Mouse (Mus musculus) mouse trophoblast stem cell (cell line): Measurements from ENCODE around the gene Rln1.

Source experiments
- in situ Hi-C, 2 experiments: fragments of 300-500 bp; cut with MseI, MboI; formaldehyde crosslinking; loops; 2 replicates in 1 of 2; 3 replicates in 1 of 2; pipeline ENCODE4 v1.15.1; 2025

Gene Rln1

GRCm38 (mm10) chr19:29334068-29334745, at the start of gene Rln1:
TSS of gene Rln1 (minus strand) at chr19:29334670.
- in situ Hi-C loops, result no loop called here

GRCm38 (mm10) chr19:29383368-29383767, 48.9 kb upstream of the Rln1 start:
- in situ Hi-C loops, result no loop called here

- in situ Hi-C loops, result no loop called here
Measured at GRCm38 (mm10) chr19:29379839-29380603, 45.6 kb upstream of the Rln1 start.

DNA sequence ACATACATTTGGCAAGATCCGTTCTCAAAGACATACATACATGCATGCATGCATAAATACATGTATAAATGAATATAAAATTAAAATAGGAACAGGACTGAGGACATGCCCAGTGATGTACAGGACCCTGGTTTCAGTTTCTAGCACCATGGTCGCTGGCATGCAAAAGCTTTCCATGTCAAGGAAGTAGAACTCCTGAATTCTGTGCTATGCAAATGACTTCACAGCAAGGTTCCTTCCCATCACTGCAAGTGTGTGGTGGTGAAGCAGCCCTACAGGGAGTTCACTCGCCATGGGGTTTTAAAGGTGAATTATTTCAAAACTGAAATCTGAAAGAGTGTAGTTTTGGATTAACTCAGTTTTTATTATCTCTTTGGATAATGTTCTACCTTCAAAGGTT, 41.9 kb upstream of the Rln1 start:
- in situ Hi-C loops, result no loop called here

GRCm38 (mm10) chr19:29374947-29375346, 40.5 kb upstream of the Rln1 start:
- in situ Hi-C loops, result no loop called here

GRCm38 (mm10) chr19:29373438-29373837, 39.0 kb upstream of the Rln1 start:
- in situ Hi-C loops, result no loop called here

DNA sequence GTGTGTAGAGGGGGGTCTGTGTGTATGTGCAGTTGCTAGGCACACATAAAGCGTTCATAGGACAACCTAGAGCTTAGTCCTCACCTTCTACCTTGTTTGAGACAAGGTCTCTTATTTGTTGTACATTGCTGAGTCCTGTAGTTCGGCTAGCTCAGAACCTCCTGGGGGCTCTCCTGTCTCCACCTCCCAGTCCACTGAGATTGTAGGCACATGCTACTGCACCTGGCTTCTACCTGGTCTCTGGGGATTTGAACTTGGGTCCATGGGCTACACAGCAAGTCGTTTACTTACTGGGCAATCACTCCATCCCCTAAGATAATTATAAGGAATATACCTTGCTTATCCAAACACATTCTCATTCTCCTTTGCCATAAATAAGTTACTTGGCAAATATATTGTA, 38.2 kb upstream of the Rln1 start:
- in situ Hi-C loops, result no loop called here

DNA sequence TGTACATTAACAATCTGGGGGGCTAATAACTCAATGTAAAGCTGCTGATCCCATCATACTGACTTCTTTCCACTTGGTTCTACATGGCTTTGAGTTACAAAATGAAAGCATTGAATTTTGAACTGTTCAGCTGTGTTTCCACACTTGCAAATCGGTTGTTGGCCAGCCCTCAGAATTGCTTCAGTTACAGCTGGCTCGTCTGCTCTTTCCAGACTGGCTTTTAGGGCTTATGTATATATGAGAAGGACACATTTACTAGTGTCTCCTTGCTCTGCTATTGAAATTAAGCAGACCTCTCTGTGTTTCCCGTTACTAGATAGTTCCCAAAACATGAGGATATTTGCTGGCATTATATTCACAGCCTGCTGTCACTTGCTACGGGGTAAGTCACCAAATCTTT, 37.7 kb upstream of the Rln1 start:
- in situ Hi-C loops, result no loop called here

DNA sequence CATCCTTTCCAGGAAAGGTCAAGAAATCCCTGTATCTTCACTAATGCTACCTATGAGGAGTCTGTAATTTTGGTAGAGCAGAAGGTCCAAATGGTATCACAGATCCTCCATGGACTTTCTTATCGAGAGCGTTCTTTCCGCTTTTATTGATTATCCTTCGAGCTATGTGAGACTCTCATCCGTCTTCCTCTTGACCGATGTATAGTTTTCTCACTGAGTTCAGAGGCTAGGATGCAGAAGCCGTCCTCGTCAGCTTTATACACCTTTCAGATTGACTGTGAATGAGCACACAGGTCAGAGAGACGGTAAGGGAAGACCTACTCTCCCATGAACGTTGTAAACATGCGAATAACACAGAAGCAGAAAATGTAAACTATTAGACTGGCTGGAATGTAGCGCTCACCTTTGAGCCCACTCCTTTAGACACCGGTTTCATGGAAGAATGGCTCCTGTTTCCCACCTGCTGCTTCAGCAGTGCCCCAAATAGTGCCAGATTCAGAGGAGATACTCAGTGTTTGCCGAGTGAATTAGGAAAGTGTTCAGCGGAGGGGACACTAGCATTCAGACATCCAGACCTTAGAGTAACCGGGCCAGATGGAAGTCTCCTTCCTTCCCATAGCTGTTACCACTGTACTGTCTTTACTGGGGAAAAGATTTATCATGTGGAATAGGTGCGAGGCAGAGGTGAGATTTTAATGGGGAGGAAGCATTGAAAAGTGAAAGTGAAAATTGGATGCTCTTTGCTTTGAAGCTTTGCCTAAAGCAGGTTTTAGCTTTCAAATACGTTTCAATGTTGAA, 37.0 kb upstream of the Rln1 start:
- in situ Hi-C loops, result no loop called here

DNA sequence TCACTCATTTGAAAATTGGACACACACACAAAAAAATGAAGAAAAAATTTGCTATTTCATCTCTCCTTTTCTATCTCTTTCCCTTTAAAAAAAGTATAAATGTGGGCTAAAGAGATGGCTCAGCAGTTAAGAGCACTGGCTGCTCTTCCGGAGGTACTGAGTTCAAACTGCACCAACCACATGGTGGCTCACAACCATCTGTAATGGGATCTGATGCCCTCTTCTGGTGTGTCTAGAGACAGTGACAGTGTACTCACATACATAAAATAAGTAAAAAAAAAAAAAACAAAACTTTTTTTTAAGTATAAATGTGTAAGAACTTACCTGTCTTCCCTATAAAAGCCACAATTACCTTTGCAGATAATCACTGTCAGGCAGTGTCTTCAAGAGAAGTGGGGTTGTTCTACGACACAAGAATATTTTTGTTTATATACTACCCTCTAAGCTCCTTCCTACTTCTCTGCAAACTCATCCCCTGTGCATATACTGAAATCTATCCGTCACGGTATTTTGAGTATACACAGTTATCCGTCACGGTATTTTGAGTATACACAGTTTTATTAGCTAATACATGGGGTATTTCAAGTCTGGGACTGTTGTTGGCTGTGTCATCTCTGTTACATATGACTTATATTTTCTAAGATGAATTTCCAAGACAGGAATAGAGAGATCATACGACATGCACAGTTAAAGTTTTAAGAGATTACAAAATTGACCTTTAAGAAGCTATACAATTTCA, 36.2 kb upstream of the Rln1 start:
- in situ Hi-C loops, result no loop called here

- in situ Hi-C loops, result no loop called here
Measured at GRCm38 (mm10) chr19:29370112-29370511, 35.6 kb upstream of the Rln1 start.

DNA sequence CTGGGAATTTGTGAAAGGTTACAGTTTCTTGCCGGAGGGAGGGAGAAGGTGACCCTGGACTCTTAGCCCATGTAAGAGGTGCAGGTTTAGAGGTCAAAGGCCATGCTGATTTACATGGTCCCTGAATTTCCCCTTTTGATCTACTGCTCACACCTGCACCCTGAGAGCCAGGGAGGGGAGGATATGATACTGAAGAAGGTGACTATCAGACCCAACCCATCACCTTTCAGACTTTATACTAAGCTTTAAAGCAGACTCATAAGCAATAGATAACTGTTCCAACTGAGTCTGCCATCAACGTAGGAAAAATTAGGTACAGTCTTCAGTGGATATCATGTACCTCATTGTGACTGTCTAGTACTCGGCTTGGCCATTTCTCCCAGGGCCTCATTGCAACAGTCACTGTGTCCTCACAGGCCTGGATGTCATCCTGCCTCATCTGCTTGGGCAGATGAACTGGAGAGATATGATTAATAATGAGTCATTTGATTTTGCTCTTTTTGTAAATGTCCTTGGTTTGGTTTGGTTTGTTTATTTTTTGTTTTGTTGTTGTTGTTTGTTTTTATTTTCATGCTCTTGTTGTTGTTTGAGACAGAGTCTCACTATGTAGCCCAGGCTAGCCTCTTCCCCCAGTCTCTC, 34.3 kb upstream of the Rln1 start:
- in situ Hi-C loops, result loop anchor here (10.0 kb wide), 1 partner anchor 126 kb away; no protein-coding TSS in a partner anchor

GRCm38 (mm10) chr19:29368041-29368440, 33.6 kb upstream of the Rln1 start:
- in situ Hi-C loops, result loop anchor here (10.0 kb wide), 1 partner anchor 127 kb away; no protein-coding TSS in a partner anchor

DNA sequence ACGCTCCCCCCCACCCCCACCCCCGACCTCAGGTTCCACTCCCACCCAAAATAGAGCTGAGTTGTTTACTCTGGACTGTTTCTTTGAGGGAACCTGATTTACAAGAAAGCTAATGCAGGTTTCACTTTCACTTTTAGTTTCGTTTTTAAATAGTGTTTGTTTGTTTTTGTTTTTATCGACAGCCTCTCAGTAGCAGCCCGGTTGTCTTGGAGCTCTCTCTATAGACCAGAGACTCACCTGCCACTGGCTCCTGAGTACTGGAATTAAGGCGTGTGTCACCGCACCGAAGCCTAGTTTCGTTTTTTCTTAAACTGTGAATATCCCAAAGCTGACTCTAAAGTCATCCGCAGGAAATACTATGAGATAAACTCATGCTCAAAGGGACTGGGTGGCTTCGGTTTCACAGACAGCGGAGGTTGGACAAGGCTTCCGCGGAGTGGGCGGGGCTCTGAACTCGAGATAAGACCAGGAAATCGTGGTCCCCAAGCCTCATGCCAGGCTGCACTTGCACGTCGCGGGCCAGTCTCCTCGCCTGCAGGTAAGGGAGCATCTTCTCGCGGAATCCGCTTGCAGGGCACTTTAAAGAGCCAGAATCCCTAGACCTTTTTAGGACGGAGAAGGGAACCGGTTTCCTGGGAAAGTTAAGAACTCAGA, 32.6 kb upstream of the Rln1 start, which contains the start of the genes Plgrkt and Cd274:
TSS of gene Plgrkt (minus strand) at position 422 of the 654 bp plus-strand sequence.
TSS of gene Cd274 (plus strand) at position 487 of the 654 bp plus-strand sequence.
- in situ Hi-C loops, result loop anchor here (10.0 kb wide), 1 partner anchor 128 kb away; no protein-coding TSS in a partner anchor

- in situ Hi-C loops, result loop anchor here (10.0 kb wide), 1 partner anchor 128 kb away; no protein-coding TSS in a partner anchor
Measured at GRCm38 (mm10) chr19:29366226-29366968, 31.9 kb upstream of the Rln1 start.

GRCm38 (mm10) chr19:29365105-29365504, 30.6 kb upstream of the Rln1 start:
- in situ Hi-C loops, result loop anchor here (10.0 kb wide), 1 partner anchor 130 kb away; no protein-coding TSS in a partner anchor

GRCm38 (mm10) chr19:29364076-29364475, 29.6 kb upstream of the Rln1 start:
- in situ Hi-C loops, result loop anchor here (10.0 kb wide), 1 partner anchor 131 kb away; no protein-coding TSS in a partner anchor

DNA sequence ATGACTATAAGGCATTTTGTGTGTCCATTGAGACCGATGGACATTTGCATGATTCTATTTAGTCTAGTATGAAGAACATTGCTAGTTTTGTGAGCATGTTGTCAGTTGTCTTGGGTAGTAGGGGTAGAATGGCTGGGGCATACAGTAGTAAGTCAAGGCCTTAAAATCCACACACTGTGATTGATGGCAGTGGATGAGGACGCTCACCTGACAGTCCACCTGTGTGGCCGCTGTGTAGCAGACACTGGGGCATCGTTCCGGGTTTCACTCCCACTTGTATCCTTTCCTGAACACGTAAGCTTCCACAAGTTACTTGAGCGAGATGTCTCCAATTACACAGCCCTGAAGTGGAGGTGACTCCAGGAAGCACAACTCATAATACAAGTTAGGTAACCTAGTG, 29.1 kb upstream of the Rln1 start:
- in situ Hi-C loops, result loop anchor here (10.0 kb wide), 1 partner anchor 131 kb away; no protein-coding TSS in a partner anchor
